Mouse (Mus musculus) hindlimb bud, embryonic 11.5 days (tissue): ENCODE data around the gene Rnase9.

Experiments
- DNase-seq: peaks from one replicate; pipeline ENCODE4 v3.0.0-alpha.2; 2012; ENCODE audit warnings: low read depth, low spot score; ENCODE audit errors: extremely low spot score

The Rnase9 gene

DNA sequence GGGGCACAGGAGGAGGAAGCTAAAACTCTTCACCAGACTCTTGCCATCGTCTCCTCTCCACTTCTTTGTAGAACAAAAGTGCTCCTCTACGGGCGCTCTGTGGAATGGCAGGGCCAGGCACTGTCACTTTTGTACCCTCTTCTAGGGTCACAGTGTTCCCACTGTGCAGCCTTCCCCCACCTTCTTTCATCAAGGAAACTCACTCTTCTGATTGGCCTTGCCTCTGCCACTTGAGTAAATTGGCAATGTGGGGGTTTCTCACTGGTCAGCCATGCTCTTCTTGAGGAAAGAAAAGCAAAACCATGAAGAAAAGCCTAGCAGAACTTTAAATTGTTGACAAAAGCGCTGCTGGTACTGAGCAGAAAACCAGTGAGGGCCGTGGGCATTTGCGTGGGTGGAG lies at the start of gene Rnase9:
Rnase9 (minus strand) TSS at position 101 of the 400 bp plus-strand sequence.
- no peak for DNase-seq

DNA sequence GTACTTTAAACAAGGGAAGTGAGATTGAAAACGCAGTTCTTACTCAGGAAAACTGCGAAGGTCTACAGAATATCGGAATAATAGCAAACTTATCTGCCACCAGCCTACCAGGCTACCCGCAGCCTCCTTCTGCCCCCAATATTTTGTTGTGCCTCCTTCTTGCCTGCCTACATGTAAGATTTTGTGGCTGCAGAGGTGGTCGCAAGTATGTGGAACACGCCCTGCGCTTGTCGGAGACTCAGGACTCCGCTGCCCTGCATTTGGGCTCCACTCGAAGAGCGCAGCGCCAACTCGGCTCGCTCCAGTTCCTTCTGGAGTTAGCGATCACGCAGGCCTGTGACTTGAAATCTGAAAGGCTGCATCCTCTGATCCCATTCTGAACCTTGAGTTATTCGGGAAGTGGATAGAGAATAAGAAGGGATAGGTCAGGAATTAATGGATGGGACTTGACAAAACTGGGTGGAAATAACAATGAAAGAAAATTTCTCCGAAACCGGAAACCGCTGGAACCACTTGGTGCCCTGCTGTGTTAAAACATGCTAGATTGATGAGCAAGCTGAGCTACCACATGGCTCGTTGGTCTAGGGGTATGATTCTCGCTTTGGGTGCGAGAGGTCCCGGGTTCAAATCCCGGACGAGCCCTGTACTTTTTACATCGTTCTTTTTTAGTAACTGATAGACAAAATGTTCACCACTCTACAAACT lies 48.6 kb upstream of the Rnase9 start:
- no peak for DNase-seq

DNA sequence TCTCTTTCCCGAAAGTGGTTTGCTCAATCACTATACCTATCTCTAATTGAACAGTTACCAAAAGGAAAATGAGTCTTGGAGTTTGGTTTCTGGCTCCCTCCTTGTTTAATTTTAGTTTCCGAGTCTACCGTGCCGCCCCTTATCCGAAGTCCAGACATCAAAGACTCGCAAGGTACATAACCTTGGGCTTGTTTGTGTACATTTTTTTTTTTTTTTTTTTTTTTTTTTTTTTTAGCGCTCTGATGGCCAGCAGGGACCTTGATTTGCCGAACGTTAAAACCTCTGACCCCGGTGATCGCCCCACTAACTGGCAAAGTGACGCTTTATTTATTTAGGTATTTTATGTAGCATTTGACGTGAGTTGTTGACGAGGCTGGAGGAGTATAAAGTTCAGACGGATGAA lies 48.0 kb upstream of the Rnase9 start:
- DNase-seq: no peak

GRCm38 (mm10) chr14:51088970-51089673 lies 47.5 kb upstream of the Rnase9 start:
- peak; percentile 100 for DNase-seq

DNA sequence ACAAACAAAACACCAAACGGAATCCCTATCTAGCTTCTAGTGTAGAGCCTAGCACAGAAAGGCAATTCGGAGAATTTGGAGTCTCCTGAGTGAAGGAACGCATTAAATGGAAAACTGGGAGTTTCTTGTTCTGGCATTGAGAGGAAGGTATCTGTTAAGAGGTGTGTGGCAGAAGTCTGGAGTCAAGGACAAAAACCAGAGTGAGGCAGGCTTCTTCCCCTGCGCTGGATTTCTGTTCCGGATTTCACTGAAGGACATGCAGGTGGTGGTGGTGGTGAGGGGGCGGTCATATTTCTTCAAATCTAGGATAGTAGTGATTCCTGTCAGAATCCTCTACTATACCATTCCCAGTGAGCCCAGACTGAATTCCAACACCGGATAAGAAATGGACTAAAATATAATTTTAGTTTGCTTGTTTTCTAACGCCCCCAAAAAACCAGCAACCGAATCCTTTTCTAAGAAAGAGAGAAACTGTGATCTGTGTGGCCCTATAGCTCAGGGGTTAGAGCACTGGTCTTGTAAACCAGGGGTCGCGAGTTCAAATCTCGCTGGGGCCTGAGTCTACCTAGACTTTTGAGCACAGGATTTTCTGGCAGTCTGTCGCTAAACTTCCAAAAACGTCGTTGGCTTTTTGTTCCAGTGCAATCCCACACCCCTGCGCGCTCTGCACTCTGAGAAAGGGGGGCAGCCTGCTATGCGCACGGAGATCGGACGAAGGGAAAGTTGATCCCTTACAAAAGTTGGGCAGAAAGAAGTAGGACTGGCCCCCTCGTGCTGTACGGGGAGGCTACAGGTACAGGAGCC lies 46.7 kb upstream of the Rnase9 start:
- no peak for DNase-seq

GRCm38 (mm10) chr14:51087762-51088161 lies 46.1 kb upstream of the Rnase9 start:
- DNase-seq: no peak

DNA sequence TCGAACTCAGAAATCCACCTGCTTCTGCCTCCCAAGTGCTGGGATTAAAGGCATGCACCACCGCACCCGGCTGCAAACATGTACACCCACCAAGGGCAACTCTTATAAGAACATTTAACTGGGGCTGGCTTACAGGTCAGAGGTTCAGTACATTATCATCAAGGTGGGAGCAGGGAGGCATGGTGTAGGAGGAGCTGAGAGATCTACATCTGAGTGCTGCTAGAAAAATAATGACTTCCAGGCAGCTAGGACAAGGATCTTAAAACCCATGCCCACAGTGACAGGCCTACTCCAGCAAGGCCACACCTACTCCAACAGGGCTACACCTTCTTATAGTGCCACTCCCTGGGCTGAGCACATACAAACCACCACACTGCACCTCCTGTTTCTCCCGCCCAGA lies 44.2 kb upstream of the Rnase9 start:
- no peak for DNase-seq

DNA sequence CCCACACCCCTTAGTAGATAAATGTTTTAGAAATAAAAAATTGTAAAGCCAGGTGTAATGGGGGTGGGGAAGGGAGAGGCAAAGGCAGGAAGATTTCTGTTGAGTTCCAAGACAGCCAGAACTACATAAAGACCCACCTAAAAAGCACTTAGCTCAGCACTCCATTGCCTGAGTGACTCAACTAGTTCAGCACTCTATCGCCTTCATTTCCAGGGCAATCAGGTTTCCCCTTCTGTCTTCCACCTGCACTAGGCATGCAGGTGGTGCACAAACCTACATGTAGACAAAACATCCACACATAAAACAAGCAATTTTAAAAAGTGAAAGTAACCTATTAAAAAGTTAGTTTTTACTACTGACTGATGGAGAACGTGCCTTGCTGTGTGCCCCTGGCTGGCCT lies 43.4 kb upstream of the Rnase9 start:
- no peak for DNase-seq

GRCm38 (mm10) chr14:51083805-51084204 lies 42.1 kb upstream of the Rnase9 start:
- no peak for DNase-seq

- DNase-seq: no peak
These were observed 41.2 kb upstream of the Rnase9 start for GRCm38 (mm10) chr14:51082599-51083581.

- no peak for DNase-seq
These were observed 39.4 kb upstream of the Rnase9 start for GRCm38 (mm10) chr14:51081035-51081434.

- no peak for DNase-seq
These were observed 37.5 kb upstream of the Rnase9 start for GRCm38 (mm10) chr14:51079180-51079579.

- no peak for DNase-seq
These were observed 32.7 kb upstream of the Rnase9 start, which contains the start of gene Olfr750 for GRCm38 (mm10) chr14:51074335-51074734. Olfr750 (minus strand) TSS chr14:51074435.

- DNase-seq: no peak
These were observed 27.9 kb upstream of the Rnase9 start for GRCm38 (mm10) chr14:51069617-51070016.

- no peak for DNase-seq
These were observed 27.3 kb upstream of the Rnase9 start for GRCm38 (mm10) chr14:51068956-51069355.

DNA sequence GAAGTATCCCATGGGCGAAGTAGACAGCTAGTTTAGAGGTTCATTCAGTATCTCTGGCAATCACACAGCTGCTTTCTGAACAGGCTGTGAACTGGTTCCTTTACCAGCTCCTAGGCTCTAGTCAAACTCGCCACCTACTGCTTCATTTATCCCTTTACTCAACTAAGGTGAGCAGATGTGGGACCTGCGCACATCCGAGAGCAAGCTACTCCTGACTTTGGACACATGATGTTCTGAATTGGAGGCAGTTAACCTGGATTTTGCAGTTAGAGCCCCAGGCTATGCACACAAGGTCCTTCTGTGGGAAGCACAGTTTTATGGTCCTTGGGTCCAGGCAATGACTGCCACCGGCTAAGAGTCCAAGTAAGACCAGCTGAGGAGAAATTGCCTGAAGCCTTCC lies 19.1 kb upstream of the Rnase9 start:
- no peak for DNase-seq

- DNase-seq: no peak
These were observed 15.7 kb upstream of the Rnase9 start, which contains the start of gene Rnase12 for GRCm38 (mm10) chr14:51057401-51057831. Rnase12 (minus strand) TSS chr14:51057661.

DNA sequence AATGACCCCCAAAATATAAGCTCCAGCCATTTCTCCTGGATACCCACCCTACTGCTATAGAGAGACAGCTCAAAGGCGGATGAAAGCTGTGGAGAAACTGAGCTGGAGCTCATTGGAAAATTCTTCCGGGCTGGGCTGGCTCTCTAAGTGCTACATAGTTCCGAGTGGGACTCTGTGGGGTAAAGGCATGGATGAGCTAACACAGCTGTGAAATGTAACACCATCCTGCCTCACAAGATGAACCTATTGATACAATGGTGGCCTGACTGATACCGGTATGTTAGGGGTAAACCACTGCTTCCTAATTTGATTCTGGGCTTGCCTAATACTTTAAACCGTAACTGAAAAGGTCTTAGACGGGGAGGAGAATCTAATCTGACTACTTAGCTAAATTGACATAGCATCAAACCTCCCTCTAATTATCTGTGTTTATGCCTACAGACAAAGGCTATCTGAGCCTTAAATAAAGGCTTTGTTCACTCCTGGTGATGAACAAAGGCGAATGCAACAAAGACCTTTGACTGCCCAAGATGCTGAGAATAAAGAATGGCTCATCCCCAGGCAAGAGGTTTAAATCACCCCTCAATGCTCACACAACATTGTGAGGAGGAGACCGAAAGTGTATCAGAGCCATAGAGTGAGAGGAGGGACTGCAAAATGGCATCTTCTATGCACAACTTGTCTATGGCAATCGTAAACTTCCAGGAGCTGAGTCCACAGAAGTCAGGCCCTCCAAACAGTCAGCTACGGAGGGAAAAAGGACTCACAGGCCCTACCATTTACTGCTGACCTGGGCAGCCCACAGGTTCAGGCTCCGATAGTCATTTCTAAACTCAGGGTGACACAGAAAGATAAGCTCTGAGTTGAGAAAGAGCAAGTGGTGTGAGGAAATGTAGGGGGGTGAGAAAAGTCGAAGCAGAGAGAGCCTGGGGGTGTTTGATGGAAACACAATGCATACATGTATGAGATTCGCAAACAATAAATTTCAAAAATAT lies 12.9 kb upstream of the Rnase9 start:
- no peak for DNase-seq

DNA sequence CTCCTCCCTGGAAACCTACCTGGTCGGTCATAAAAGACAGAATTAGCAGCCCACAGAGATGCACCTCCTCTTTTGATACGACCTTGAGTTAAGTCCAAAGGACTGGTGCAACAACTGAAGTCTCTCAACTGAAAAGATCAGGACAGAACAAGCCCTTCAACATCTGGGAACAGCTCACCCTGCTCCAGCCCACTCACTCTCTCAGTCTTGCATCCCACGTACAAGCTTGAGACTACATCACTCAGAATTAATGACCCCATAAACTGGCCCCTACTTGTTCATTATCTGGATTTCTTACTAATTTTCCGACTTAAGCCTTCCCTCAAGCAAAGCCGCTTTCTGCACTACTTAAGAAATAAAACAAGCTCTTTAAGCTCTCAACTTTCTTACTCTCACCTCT lies 11.5 kb upstream of the Rnase9 start:
- no peak for DNase-seq
